Mouse (Mus musculus) Patski (cell line): Measurements from ENCODE around the gene Ell2. TPM values are rescaled to one million over a fixed set of nuclear protein-coding genes. Genes with fewer than 3 reads are reported as not detected.

Experiments used
- ATAC-seq: fragments of 100-300 bp; one replicate; pipeline ENCODE4 v1.8.0; 2021
- CTCF ChIA-PET: fragments of 350-600 bp; sonication (Branson Sonifier 250); formaldehyde crosslinking; loops from one replicate; lab custom pipeline; 2022; ENCODE audit warnings: inconsistent platforms; lab: Charles Lee
- POLR2A ChIA-PET: fragments of 350-600 bp; sonication (Branson Sonifier 250); formaldehyde crosslinking; loops from one replicate; lab custom pipeline; 2022; ENCODE audit warnings: antibody characterized with exemption, inconsistent platforms; lab: Charles Lee
- DNase-seq: peaks from one replicate; pipeline ENCODE4 v3.0.0-alpha.2; 2011; ENCODE audit warnings: low read depth, low spot score
- H3K27me3 ChIP-seq: fragments of 371-371 bp; one replicate; pipeline ENCODE4 v1.5.1; 2021
- CTCF ChIP-seq: fragments of 100-300 bp; IDR thresholded peaks from one replicate; pipeline ENCODE4 v1.5.1; 2021
- in situ Hi-C: fragments of 300-500 bp; cut with MboI; formaldehyde crosslinking; loops from 3 replicates; pipeline ENCODE4 v1.11.1; 2018; ENCODE audit warnings: low pct_unique_long_range_greater_than_20kb, mixed read lengths
- polyA plus RNA-seq: library from polyadenylated mRNA; unstranded; gene quantifications from one replicate; pipeline ENCODE4 v1.2.3, GENCODE M21; 2021

Ell2 gene
- polyA plus RNA-seq, 1 experiment from 2014 or later: 11.6 TPM

GRCm38 (mm10) chr13:75760859-75761548 lies 54.4 kb downstream of the Ell2 start:
- ChIA-PET POLR2A (no interaction called here), CTCF (interaction anchor here (0.9 to 3.7 kb wide), 2 partner anchors 13 to 52 kb away, joined by 4 to 12 read pairs; no protein-coding TSS in a partner anchor)
- in situ Hi-C loops: no loop called here
- TF ChIP-seq CTCF: no peak
- DNase-seq (no peak), ATAC-seq (no peak)
- H3K27me3 ChIP-seq: no peaks in the 10 kb centered on the region

- no peak for ATAC-seq
- ChIA-PET POLR2A (interaction anchor here (0.6 kb wide), 1 partner anchor 9 kb away, joined by 3 read pairs; no protein-coding TSS in a partner anchor), CTCF (interaction anchor here (0.8 to 3.7 kb wide), 3 partner anchors 11 to 35 kb away, joined by 3 to 12 read pairs (median 3); no protein-coding TSS in a partner anchor)
- no peaks in the 10 kb centered on the region for H3K27me3 ChIP-seq
- no peak for TF ChIP-seq CTCF
- no peak for DNase-seq
- in situ Hi-C loops: no loop called here
Observed at GRCm38 (mm10) chr13:75762759-75763158, 56.2 kb downstream of the Ell2 start.

GRCm38 (mm10) chr13:75763280-75763679 lies 56.7 kb downstream of the Ell2 start:
- in situ Hi-C loops: no loop called here
- TF ChIP-seq CTCF: no peak
- no peaks in the 10 kb centered on the region for H3K27me3 ChIP-seq
- ChIA-PET CTCF (interaction anchor here (0.8 to 3.7 kb wide), 3 partner anchors 10 to 35 kb away, joined by 3 to 12 read pairs (median 3); no protein-coding TSS in a partner anchor), POLR2A (interaction anchor here (0.6 to 0.7 kb wide), 2 partner anchors 8 to 10 kb away, joined by 3 to 4 read pairs; no protein-coding TSS in a partner anchor)
- DNase-seq (no peak), ATAC-seq (no peak)

GRCm38 (mm10) chr13:75765742-75766141 lies 59.2 kb downstream of the Ell2 start:
- ChIA-PET CTCF (no interaction called here), POLR2A (no interaction called here)
- no peak for TF ChIP-seq CTCF
- no peaks in the 10 kb centered on the region for H3K27me3 ChIP-seq
- DNase-seq (no peak), ATAC-seq (no peak)
- in situ Hi-C loops: no loop called here

GRCm38 (mm10) chr13:75766238-75766637 lies 59.7 kb downstream of the Ell2 start:
- H3K27me3 ChIP-seq: no peaks in the 10 kb centered on the region
- no peak for DNase-seq
- POLR2A ChIA-PET: interaction anchor here (0.6 kb wide), 2 partner anchors 16 to 534 kb away, joined by 3 read pairs; no protein-coding TSS in a partner anchor
- no peak for TF ChIP-seq CTCF
- CTCF ChIA-PET: no interaction called here
- in situ Hi-C loops: no loop called here
- ATAC-seq: no peak

- ATAC-seq (no peak), DNase-seq (no peak)
- ChIA-PET CTCF (no interaction called here), POLR2A (interaction anchor here (0.6 kb wide), 2 partner anchors 16 to 535 kb away, joined by 3 read pairs; no protein-coding TSS in a partner anchor)
- no peak for TF ChIP-seq CTCF
- in situ Hi-C loops: no loop called here
- H3K27me3 ChIP-seq: no peaks in the 10 kb centered on the region
Observed at GRCm38 (mm10) chr13:75766967-75767366, 60.4 kb downstream of the Ell2 start.

GRCm38 (mm10) chr13:75770744-75771143 lies 64.2 kb downstream of the Ell2 start:
- no peak for ATAC-seq
- CTCF ChIA-PET: interaction anchor here (1.2 kb wide), 1 partner anchor 19 kb away, joined by 3 read pairs; no protein-coding TSS in a partner anchor
- no peak for TF ChIP-seq CTCF
- no peaks in the 10 kb centered on the region for H3K27me3 ChIP-seq
- DNase-seq: no peak
- in situ Hi-C loops: no loop called here
- POLR2A ChIA-PET: no interaction called here

GRCm38 (mm10) chr13:75771404-75771803 lies 64.8 kb downstream of the Ell2 start:
- in situ Hi-C loops: no loop called here
- TF ChIP-seq CTCF: no peak
- H3K27me3 ChIP-seq: no peaks in the 10 kb centered on the region
- ATAC-seq (no peak), DNase-seq (no peak)
- ChIA-PET CTCF (interaction anchor here (1.2 to 4.2 kb wide), 2 partner anchors 10 to 20 kb away, joined by 3 to 12 read pairs; no protein-coding TSS in a partner anchor), POLR2A (interaction anchor here (0.5 kb wide), 1 partner anchor 9 kb away, joined by 3 read pairs; no protein-coding TSS in a partner anchor)

GRCm38 (mm10) chr13:75771984-75772730 lies 65.6 kb downstream of the Ell2 start:
- in situ Hi-C loops: no loop called here
- CTCF ChIA-PET: interaction anchor here (4.2 kb wide), 1 partner anchor 10 kb away, joined by 12 read pairs; no protein-coding TSS in a partner anchor
- ATAC-seq (no peak), DNase-seq (no peak)
- no peak for TF ChIP-seq CTCF
- no peaks in the 10 kb centered on the region for H3K27me3 ChIP-seq
- POLR2A ChIA-PET: interaction anchor here (1.6 kb wide), 1 partner anchor 13 kb away, joined by 4 read pairs; no protein-coding TSS in a partner anchor

- no peak for TF ChIP-seq CTCF
- in situ Hi-C loops: no loop called here
- POLR2A ChIA-PET: no interaction called here
- DNase-seq (no peak), ATAC-seq (no peak)
- no peaks in the 10 kb centered on the region for H3K27me3 ChIP-seq
- CTCF ChIA-PET: interaction anchor here (1.1 kb wide), 1 partner anchor 7 kb away, joined by 3 read pairs; no protein-coding TSS in a partner anchor
Observed at GRCm38 (mm10) chr13:75775961-75776360, 69.4 kb downstream of the Ell2 start.
